Mouse (Mus musculus): ENCODE results near the gene Mcm6. TPM values are rescaled to one million over a fixed set of nuclear protein-coding genes. Genes with fewer than 3 reads are reported as not detected.

The Mcm6 gene
- total and polyA plus RNA-seq, 3 experiments = 260 to 457 (median 297) TPM

DNA sequence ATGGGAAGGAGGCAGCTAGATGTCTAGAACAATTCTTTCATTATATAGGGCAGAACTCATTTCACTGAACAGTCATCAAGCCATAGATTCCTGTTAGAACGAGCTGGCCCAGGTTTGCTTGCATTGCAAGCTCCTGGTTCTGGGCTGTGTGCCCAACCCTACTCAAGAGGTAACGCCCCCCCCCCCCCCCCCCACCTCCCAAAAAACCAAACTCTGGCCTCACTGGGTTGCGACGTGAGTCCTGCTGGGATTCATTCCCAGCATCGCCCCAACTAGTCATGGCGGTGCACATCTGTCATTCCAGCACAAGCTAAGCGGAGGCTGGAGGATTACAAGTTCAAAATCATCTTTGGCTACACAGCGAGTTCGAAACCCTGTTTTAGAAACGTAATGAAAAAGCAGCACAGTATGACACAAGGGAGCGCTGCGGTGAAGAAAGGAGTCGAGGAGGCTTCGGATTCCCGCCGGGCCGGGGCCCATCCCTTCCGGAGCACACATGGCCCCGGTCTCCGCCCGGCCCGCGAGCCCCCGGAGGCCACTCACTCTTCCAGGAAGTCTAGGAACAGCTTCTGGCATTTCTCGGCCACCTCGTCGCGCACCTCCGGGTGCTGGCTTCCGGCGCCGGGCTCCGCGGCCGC is 429 bp downstream of the Mcm6 start:
- Histone ChIP-seq H3K4me3 (replicated peaks in 1 of 3; ENCODE audit: low read depth in 2 of 3, low read length in 2 of 3, poor library complexity in 1 of 3) (peak overlapping the region; percentile 77 to 95 (median 85)), H3K4me1 (ENCODE audit: control insufficient read depth in 1 of 2, insufficient read depth in 2 of 2) (peaks cover 0 to 37% of the 10 kb centered on the region in 2 experiments; a peak in 2 of 4 replicates), H3K4me2 (ENCODE audit: insufficient read depth, low read depth, poor library complexity, severe bottlenecking) (peak overlapping the region; percentile 99; the same call in 1 of the 2 replicates), H3K9ac (ENCODE audit: insufficient read depth, low read depth) (peak overlapping the region; percentile 72), H3K27me3 (replicated peaks) (no peaks in the 10 kb centered on the region), H3K36me3 (replicated peaks in 1 of 2; ENCODE audit: control insufficient read depth in 1 of 2, insufficient read depth in 1 of 2, low read length in 1 of 2) (peaks cover 22 to 51% of the 10 kb centered on the region in 2 experiments), H3K27ac (ENCODE audit: insufficient read depth, low read depth) (peak overlapping the region; percentile 55), H3K79me2 (replicated peaks; ENCODE audit: control insufficient read depth, extremely low read depth, insufficient read depth, poor library complexity, severe bottlenecking) (peaks cover 48% of the 10 kb centered on the region), H3K9me3 (replicated peaks; ENCODE audit: low read length) (no peaks in the 10 kb centered on the region)
- dilution Hi-C loops (cut with MboI; ENCODE audit: extremely low pct_ligation_motif_present, extremely low pct_unique_long_range_greater_than_20kb, low sequenced_read_pairs) = no loop called here
- no peak for DNase-seq (ENCODE audit: extremely low read depth)
- in situ Hi-C loops (cut with MboI; ENCODE audit: low pct_ligation_motif_present, low pct_unique_long_range_greater_than_20kb, low sequenced_read_pairs) = no loop called here
- TF ChIP-seq CTCF (conservative IDR thresholded peaks at IDR 0.05 in 1 of 2, IDR thresholded peaks at IDR 0.05 in 1 of 2; ENCODE audit: low read depth in 2 of 2, low read length in 2 of 2) (0 out of 4 replicates have a peak, but pooled peaks of 1 of the 2 experiments have one; percentile 1), ETS1 (conservative IDR thresholded peaks at IDR 0.05; ENCODE audit: low read depth, low read length) (0 out of 2 replicates have a peak, but pooled peaks have one; percentile 3), UBTF (IDR thresholded peaks at IDR 0.05; ENCODE audit: low read depth, low read length) (no peak)

GRCm38 (mm10) chr1:128358276-128358675 is 1.2 kb downstream of the Mcm6 start:
- H3K4me3 ChIP-seq (replicated peaks in 1 of 3; ENCODE audit: low read depth in 2 of 3, low read length in 2 of 3, poor library complexity in 1 of 3) = peak overlapping the region; percentile 77 to 95 (median 85)
- H3K27me3 ChIP-seq (replicated peaks) = no peaks in the 10 kb centered on the region
- peak overlapping the region; percentile 99 for H3K4me2 ChIP-seq (ENCODE audit: insufficient read depth, low read depth, poor library complexity, severe bottlenecking)
- no peaks in the 10 kb centered on the region for H3K9me3 ChIP-seq (replicated peaks; ENCODE audit: low read length)
- DNase-seq (ENCODE audit: extremely low read depth) = no peak
- peak overlapping the region; percentile 83; the same call in 1 of the 2 replicates for H3K27ac ChIP-seq (ENCODE audit: insufficient read depth, low read depth)
- H3K4me1 ChIP-seq (ENCODE audit: control insufficient read depth in 1 of 2, insufficient read depth in 2 of 2) = peaks cover 0 to 37% of the 10 kb centered on the region in 2 experiments; a peak in 2 of 4 replicates
- peaks cover 27 to 54% of the 10 kb centered on the region in 2 experiments for H3K36me3 ChIP-seq (replicated peaks in 1 of 2; ENCODE audit: control insufficient read depth in 1 of 2, insufficient read depth in 1 of 2, low read length in 1 of 2)
- in situ Hi-C loops (cut with MboI; ENCODE audit: low pct_ligation_motif_present, low pct_unique_long_range_greater_than_20kb, low sequenced_read_pairs) = no loop called here
- H3K79me2 ChIP-seq (replicated peaks; ENCODE audit: control insufficient read depth, extremely low read depth, insufficient read depth, poor library complexity, severe bottlenecking) = peaks cover 52% of the 10 kb centered on the region
- dilution Hi-C loops (cut with MboI; ENCODE audit: extremely low pct_ligation_motif_present, extremely low pct_unique_long_range_greater_than_20kb, low sequenced_read_pairs) = no loop called here
- H3K9ac ChIP-seq (ENCODE audit: insufficient read depth, low read depth) = peak overlapping the region; percentile 72
- TF ChIP-seq MYC (IDR thresholded peaks at IDR 0.05; ENCODE audit: low read depth, low read length) (no peak), NELFE (IDR thresholded peaks at IDR 0.05; ENCODE audit: low read depth, low read length) (no peak), KAT2A (IDR thresholded peaks at IDR 0.05; ENCODE audit: insufficient replicate concordance, low read length) (no peak), JUND (conservative IDR thresholded peaks at IDR 0.05; ENCODE audit: low read depth, low read length) (no peak), CHD1 (IDR thresholded peaks at IDR 0.05; ENCODE audit: low read depth, low read length) (no peak; the same call in 1 of the 2 replicates), ETS1 (conservative IDR thresholded peaks at IDR 0.05; ENCODE audit: low read depth, low read length) (no peak), ZKSCAN1 (IDR thresholded peaks at IDR 0.05; ENCODE audit: borderline replicate concordance, low read depth, low read length) (no peak), POLR2AphosphoS2 (IDR thresholded peaks at IDR 0.05; ENCODE audit: low read depth, low read length) (no peak), NRF1 (IDR thresholded peaks at IDR 0.05; ENCODE audit: low read depth, low read length) (no peak), TCF12 (IDR thresholded peaks at IDR 0.05; ENCODE audit: low read depth, low read length) (no peak), SIN3A (IDR thresholded peaks at IDR 0.05; ENCODE audit: low read length) (no peak), GABPA (IDR thresholded peaks at IDR 0.05; ENCODE audit: insufficient replicate concordance, low read depth, low read length) (no peak)
